Mouse (Mus musculus): ENCODE results near the gene Vmn1r112.
"Not testable (repeated sequence)": the region's sequence is repeated elsewhere in the genome, so short reads cannot be mapped to it uniquely, and the experiment has no call there.

The Vmn1r112 gene

GRCm38 (mm10) chr7:20770885-20771284, at the start of gene Vmn1r112:
Gene Vmn1r112 (plus strand): TSS chr7:20771185.
- not testable (repeated sequence) for DNase-seq

GRCm38 (mm10) chr7:20730524-20730923, 40.5 kb upstream of the Vmn1r112 start, which contains the start of gene Gm10668:
Gene Gm10668 (minus strand): TSS chr7:20730624.
- not testable (repeated sequence) for DNase-seq

GRCm38 (mm10) chr7:20786985-20787384, 16.0 kb downstream of the Vmn1r112 start, which contains the start of gene Vmn1r113:
Gene Vmn1r113 (plus strand): TSS chr7:20787285.
- not testable (repeated sequence) for DNase-seq

- not testable (repeated sequence) for DNase-seq
Measured at GRCm38 (mm10) chr7:20812086-20812485, 41.1 kb downstream of the Vmn1r112 start, which contains the start of gene Vmn1r114. Gene Vmn1r114 (minus strand): TSS chr7:20812186.
